Mouse (Mus musculus): ENCODE data around the gene Krt42.

GRCm38 (mm10) chr11:100315439-100315838, 45.8 kb upstream of the Krt42 start:
- TF ChIP-seq MYOG (IDR thresholded peaks at IDR 0.05; ENCODE audit: control insufficient read depth in 1 of 3, insufficient read depth in 1 of 3, insufficient read length in 2 of 3, low read depth in 2 of 3) (no peak), POLR2A (IDR thresholded peaks at IDR 0.05; ENCODE audit: insufficient read length, low read depth) (no peak), MAX (IDR thresholded peaks at IDR 0.05; ENCODE audit: low read depth) (no peak), POLR2AphosphoS2 (IDR thresholded peaks at IDR 0.05; ENCODE audit: insufficient read length, low read depth) (no peak), TCF12 (IDR thresholded peaks at IDR 0.05; ENCODE audit: insufficient read depth, poor library complexity, severe bottlenecking) (no peak), CEBPB (IDR thresholded peaks at IDR 0.05; ENCODE audit: insufficient read depth, poor library complexity, severe bottlenecking) (no peak), MYOD1 (IDR thresholded peaks at IDR 0.05; ENCODE audit: control insufficient read depth in 1 of 3, insufficient read length in 2 of 3, low read depth in 2 of 3) (no peak), E2F4 (IDR thresholded peaks at IDR 0.05; ENCODE audit: insufficient read depth) (no peak), REST (IDR thresholded peaks at IDR 0.05; ENCODE audit: insufficient read depth, insufficient read length) (no peak), SRF (IDR thresholded peaks at IDR 0.05; ENCODE audit: control insufficient read depth, insufficient read length, low read depth) (no peak), USF1 (IDR thresholded peaks at IDR 0.05; ENCODE audit: low read depth) (no peak)

Data from myocyte (in vitro differentiated cells).